Mouse (Mus musculus): ENCODE measurements around the gene Gfer. TPM values are rescaled to one million over a fixed set of nuclear protein-coding genes. Genes with fewer than 3 reads are reported as not detected.
"Not testable (repeated sequence)": the region's sequence is repeated elsewhere in the genome, so short reads cannot be mapped to it uniquely, and the experiment has no call there.

The Gfer gene
- polyA plus RNA-seq, 1 experiment, result 144 TPM

DNA sequence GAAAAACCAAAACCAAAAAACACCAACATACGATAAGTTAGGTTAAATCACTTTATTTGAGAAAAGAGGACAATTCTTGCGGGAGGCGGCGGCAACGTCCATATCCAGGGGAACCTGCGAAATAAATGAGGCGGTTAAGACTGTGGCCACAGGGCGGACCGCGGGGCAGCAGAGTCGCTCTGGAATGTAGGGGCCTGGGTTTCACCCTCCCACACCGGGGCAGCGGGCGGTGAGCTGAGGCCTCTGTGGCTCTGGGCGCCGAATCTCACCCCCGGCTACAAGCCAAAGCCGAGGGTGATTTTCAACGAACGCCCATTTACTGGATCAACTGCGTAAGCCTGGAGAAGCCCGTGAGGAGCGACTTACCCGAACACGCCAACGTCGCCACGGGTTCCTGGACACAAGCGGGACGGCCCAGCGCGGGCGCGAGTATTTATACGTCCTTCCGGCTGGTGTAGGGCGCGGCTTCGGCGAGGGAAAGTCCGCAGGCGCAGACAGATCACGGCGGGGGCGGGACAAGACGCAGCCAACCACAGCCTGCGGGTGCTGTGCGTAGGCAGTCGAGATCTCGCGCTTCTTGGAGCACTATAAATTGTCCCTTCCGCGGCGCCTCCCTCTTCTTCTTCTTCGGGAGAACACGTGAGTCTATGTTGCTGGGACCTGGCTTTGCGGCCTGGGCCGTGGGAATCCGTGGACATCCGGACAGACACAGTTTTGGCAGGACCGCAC is 23.7 kb upstream of the Gfer start:
- Histone ChIP-seq H3K36me3 (ENCODE audit: control insufficient read depth, insufficient read depth, low read length) (no peaks in the 10 kb centered on the region; the same call in 1 of the 2 replicates), H3K27me3 (ENCODE audit: control insufficient read depth, insufficient read depth, low read length) (no peaks in the 10 kb centered on the region), H3K4me3 (ENCODE audit: control insufficient read depth, low read depth, low read length) (peak overlapping the region; percentile 96), H3K4me1 (ENCODE audit: control insufficient read depth, insufficient read depth, low read length) (peaks cover 2% of the 10 kb centered on the region), H3K27ac (ENCODE audit: control insufficient read depth, insufficient read depth, low read depth, low read length) (peak overlapping the region; percentile 91)
- TF ChIP-seq CTCF (IDR thresholded peaks at IDR 0.05; ENCODE audit: control insufficient read depth, insufficient read depth, insufficient replicate concordance, low read depth, low read length), result 0 out of 2 replicates have a peak, but pooled peaks have one; percentile 8
- TF ChIP-seq POLR2A (IDR thresholded peaks at IDR 0.05; ENCODE audit: control insufficient read depth, low read depth, low read length), result peak; percentile 99

- H3K4me1 ChIP-seq (ENCODE audit: control insufficient read depth, insufficient read depth, low read length); H3K27me3 ChIP-seq (ENCODE audit: control insufficient read depth, insufficient read depth, low read length); H3K36me3 ChIP-seq (ENCODE audit: control insufficient read depth, insufficient read depth, low read length): not testable (repeated sequence)
- H3K4me3 ChIP-seq (ENCODE audit: control insufficient read depth, low read depth, low read length), result peak overlapping the region; percentile 96
- H3K27ac ChIP-seq (ENCODE audit: control insufficient read depth, insufficient read depth, low read depth, low read length), result peak overlapping the region; percentile 79; the same call in 1 of the 2 replicates
These were observed 23.0 kb upstream of the Gfer start for GRCm38 (mm10) chr17:24718938-24719337.

DNA sequence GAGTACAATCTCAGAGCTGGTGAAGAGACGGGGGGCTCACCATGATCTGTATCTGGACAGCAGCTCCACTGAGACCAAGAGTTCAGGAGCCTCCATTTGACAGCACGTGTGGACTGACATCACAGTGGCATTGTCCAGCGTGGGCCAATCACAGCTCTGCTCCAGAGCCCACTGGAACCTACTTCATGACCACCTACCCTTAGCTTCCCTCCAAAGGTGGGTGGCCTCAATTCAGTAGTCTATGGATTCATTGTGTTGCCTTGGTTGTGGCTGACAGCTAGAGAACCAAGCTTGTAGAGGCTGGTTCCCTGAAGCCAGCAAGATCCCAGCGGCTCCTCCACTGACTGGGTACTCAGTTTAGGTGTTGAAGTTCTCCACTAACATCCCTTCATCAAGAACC is 22.0 kb upstream of the Gfer start, which contains the start of the genes Rnf151 and Rps2:
Rnf151 (minus strand) TSS at position 121 of the 400 bp plus-strand sequence.
Rps2 (plus strand) TSS at position 174 of the 400 bp plus-strand sequence.
- Histone ChIP-seq H3K36me3 (ENCODE audit: control insufficient read depth, insufficient read depth, low read length) (no peaks in the 10 kb centered on the region; the same call in 1 of the 2 replicates), H3K27me3 (ENCODE audit: control insufficient read depth, insufficient read depth, low read length) (no peaks in the 10 kb centered on the region), H3K27ac (ENCODE audit: control insufficient read depth, insufficient read depth, low read depth, low read length) (peak within 1 kb of the TSS; percentile 79), H3K4me3 (ENCODE audit: control insufficient read depth, low read depth, low read length) (peak within 1 kb of the TSS; percentile 96), H3K4me1 (ENCODE audit: control insufficient read depth, insufficient read depth, low read length) (no peaks in the 10 kb centered on the region)
- TF ChIP-seq CTCF (IDR thresholded peaks at IDR 0.05; ENCODE audit: control insufficient read depth, insufficient read depth, insufficient replicate concordance, low read depth, low read length), result no peak
- TF ChIP-seq POLR2A (IDR thresholded peaks at IDR 0.05; ENCODE audit: control insufficient read depth, low read depth, low read length), result peak; percentile 84; the same call in 1 of the 2 replicates

GRCm38 (mm10) chr17:24716166-24716682 is 20.3 kb upstream of the Gfer start:
- no peaks in the 10 kb centered on the region for H3K4me1 ChIP-seq (ENCODE audit: control insufficient read depth, insufficient read depth, low read length)
- H3K4me3 ChIP-seq (ENCODE audit: control insufficient read depth, low read depth, low read length), result peak overlapping the region; percentile 96
- H3K27me3 ChIP-seq (ENCODE audit: control insufficient read depth, insufficient read depth, low read length), result no peaks in the 10 kb centered on the region
- TF ChIP-seq POLR2A (IDR thresholded peaks at IDR 0.05; ENCODE audit: control insufficient read depth, low read depth, low read length), result no peak
- TF ChIP-seq CTCF (IDR thresholded peaks at IDR 0.05; ENCODE audit: control insufficient read depth, insufficient read depth, insufficient replicate concordance, low read depth, low read length), result no peak
- no peaks in the 10 kb centered on the region; the same call in 1 of the 2 replicates for H3K36me3 ChIP-seq (ENCODE audit: control insufficient read depth, insufficient read depth, low read length)
- H3K27ac ChIP-seq (ENCODE audit: control insufficient read depth, insufficient read depth, low read depth, low read length), result no peak overlapping the region

DNA sequence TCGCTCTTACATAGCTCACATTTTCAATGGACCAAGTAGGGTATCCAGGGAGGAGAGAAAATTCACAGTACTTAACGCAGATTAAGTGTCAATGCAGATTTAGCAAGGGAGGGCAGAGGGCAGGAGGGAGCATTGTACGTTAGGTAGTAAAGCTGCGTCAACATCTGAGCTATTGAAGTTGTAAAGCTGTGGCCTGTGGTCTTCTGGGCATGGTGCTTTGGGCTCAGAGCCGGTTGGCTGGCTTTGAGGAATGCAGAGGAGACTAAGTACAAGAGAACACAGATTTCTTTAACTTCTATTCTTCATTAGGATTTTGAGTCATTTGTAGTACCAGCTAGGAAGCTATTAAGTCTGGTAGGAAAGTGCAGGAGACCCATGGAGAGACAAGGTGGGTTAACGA is 19.6 kb upstream of the Gfer start:
- Histone ChIP-seq H3K4me1 (ENCODE audit: control insufficient read depth, insufficient read depth, low read length) (no peaks in the 10 kb centered on the region), H3K36me3 (ENCODE audit: control insufficient read depth, insufficient read depth, low read length) (no peaks in the 10 kb centered on the region; the same call in 1 of the 2 replicates), H3K4me3 (ENCODE audit: control insufficient read depth, low read depth, low read length) (peak overlapping the region; percentile 96), H3K27me3 (ENCODE audit: control insufficient read depth, insufficient read depth, low read length) (no peaks in the 10 kb centered on the region), H3K27ac (ENCODE audit: control insufficient read depth, insufficient read depth, low read depth, low read length) (no peak overlapping the region)
- no peak for TF ChIP-seq POLR2A (IDR thresholded peaks at IDR 0.05; ENCODE audit: control insufficient read depth, low read depth, low read length)
- TF ChIP-seq CTCF (IDR thresholded peaks at IDR 0.05; ENCODE audit: control insufficient read depth, insufficient read depth, insufficient replicate concordance, low read depth, low read length), result no peak

DNA sequence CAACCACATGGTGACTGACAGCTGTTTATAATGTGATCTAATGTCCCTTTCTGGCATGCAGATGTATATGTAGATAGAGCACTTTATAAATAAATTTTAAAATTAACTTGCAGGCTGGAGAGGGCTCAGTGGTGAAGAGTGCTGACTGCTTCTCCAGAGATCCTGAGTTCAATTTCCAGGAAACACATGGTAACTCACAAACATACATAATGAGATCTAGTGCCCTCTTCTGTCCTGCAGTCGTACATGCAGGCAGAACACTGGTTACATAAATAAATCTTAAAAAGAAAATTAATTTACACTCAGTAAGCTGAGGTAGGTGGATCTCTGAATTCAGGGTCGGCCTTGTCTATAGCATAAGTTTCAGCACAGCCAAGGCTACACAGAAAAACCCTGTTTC is 12.7 kb upstream of the Gfer start:
- Histone ChIP-seq H3K27ac (ENCODE audit: control insufficient read depth, insufficient read depth, low read depth, low read length) (no peak overlapping the region), H3K27me3 (ENCODE audit: control insufficient read depth, insufficient read depth, low read length) (no peaks in the 10 kb centered on the region), H3K4me3 (ENCODE audit: control insufficient read depth, low read depth, low read length) (no peak overlapping the region), H3K36me3 (ENCODE audit: control insufficient read depth, insufficient read depth, low read length) (no peaks in the 10 kb centered on the region; the same call in 1 of the 2 replicates), H3K4me1 (ENCODE audit: control insufficient read depth, insufficient read depth, low read length) (peaks cover 3% of the 10 kb centered on the region)
- TF ChIP-seq CTCF (IDR thresholded peaks at IDR 0.05; ENCODE audit: control insufficient read depth, insufficient read depth, insufficient replicate concordance, low read depth, low read length) (no peak), POLR2A (IDR thresholded peaks at IDR 0.05; ENCODE audit: control insufficient read depth, low read depth, low read length) (no peak)

- Histone ChIP-seq H3K36me3 (ENCODE audit: control insufficient read depth, insufficient read depth, low read length) (no peaks in the 10 kb centered on the region; the same call in 1 of the 2 replicates), H3K27me3 (ENCODE audit: control insufficient read depth, insufficient read depth, low read length) (no peaks in the 10 kb centered on the region), H3K27ac (ENCODE audit: control insufficient read depth, insufficient read depth, low read depth, low read length) (peak overlapping the region; percentile 63), H3K4me1 (ENCODE audit: control insufficient read depth, insufficient read depth, low read length) (peaks cover 3% of the 10 kb centered on the region), H3K4me3 (ENCODE audit: control insufficient read depth, low read depth, low read length) (peak overlapping the region; percentile 91)
- no peak for TF ChIP-seq CTCF (IDR thresholded peaks at IDR 0.05; ENCODE audit: control insufficient read depth, insufficient read depth, insufficient replicate concordance, low read depth, low read length)
- no peak for TF ChIP-seq POLR2A (IDR thresholded peaks at IDR 0.05; ENCODE audit: control insufficient read depth, low read depth, low read length)
These were observed 12.0 kb upstream of the Gfer start for GRCm38 (mm10) chr17:24707801-24708425.
